Mouse (Mus musculus) lung, postnatal 0 days (tissue): ENCODE data around the gene Nploc4.

Experiments used
- CTCF ChIP-seq: IDR thresholded peaks from 2 replicates; pipeline ENCODE4 v1.5.1; 2016; ENCODE audit warnings: antibody characterized with exemption, mild to moderate bottlenecking
- EP300 ChIP-seq: IDR thresholded peaks from 2 replicates; pipeline ENCODE4 v1.6.1; 2016; ENCODE audit warnings: antibody characterized with exemption, mild to moderate bottlenecking, control low read depth

DNA sequence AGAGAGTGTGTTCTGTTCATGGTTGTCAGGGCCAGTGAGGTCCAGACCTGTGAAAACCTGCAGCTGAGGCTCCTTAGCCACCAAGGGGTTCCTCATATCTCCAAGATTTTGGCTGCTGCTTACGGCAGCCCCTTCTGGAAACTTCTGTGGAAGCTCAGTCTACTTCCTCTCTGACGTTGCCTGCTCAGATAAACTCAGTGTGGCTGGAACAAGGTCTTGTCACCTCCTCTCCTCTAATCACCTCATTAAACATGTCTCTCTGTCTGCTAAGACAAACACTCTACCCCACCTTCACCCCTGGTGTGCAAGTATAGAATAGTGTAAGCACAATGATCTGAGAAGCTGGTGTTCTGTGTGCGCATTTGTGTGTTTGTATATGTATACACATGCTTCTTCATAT lies 8.0 kb upstream of the Nploc4 start:
- TF ChIP-seq CTCF (no peak), EP300 (no peak)
